Mouse (Mus musculus) liver, embryonic 14.5 days (tissue): ENCODE results near the gene Gabarapl2. TPM values are rescaled to one million over a fixed set of nuclear protein-coding genes. Genes with fewer than 3 reads are reported as not detected.

Experiments
- ATAC-seq: fragments of 200-750 bp; cut with Nextera tagmentation; 2 replicates; pipeline ENCODE4 v1.8.0; 2017; ENCODE audit warnings: moderate number of reproducible peaks, mild to moderate bottlenecking, moderate library complexity; ENCODE audit not compliant: insufficient read depth
- DNase-seq, 3 experiments: peaks; one replicate each; pipeline ENCODE4 v3.0.0-alpha.2; 2012 to 2013; ENCODE audit warnings: low read depth in 3 of 3, low spot score in 3 of 3
- H3K27ac ChIP-seq: fragments of 300-500 bp; sonication (generic); 2 replicates; pipeline ENCODE4 v1.5.1; 2014; ENCODE audit warnings: moderate library complexity, mild to moderate bottlenecking, control low read depth, inconsistent platforms
- H3K27me3 ChIP-seq: fragments of 300-500 bp; sonication (generic); 2 replicates; pipeline ENCODE4 v1.6.1; 2014; ENCODE audit warnings: mild to moderate bottlenecking, low read length, moderate library complexity; ENCODE audit not compliant: control insufficient read depth, insufficient read depth
- H3K36me3 ChIP-seq: fragments of 300-500 bp; sonication (generic); replicated peaks from 2 replicates; pipeline ENCODE4 v1.6.1; 2014; ENCODE audit warnings: low read depth; ENCODE audit not compliant: control insufficient read depth, insufficient read depth
- H3K4me1 ChIP-seq, 2 experiments: fragments of 200-500 bp in 1 of 2; fragments of 300-500 bp in 1 of 2; sonication (generic) in 1 of 2; replicated peaks; 2 replicates each; pipeline ENCODE4 v1.6.1; 2012 to 2014; ENCODE audit warnings: antibody characterized with exemption in 1 of 2, inconsistent platforms in 1 of 2, low read length in 1 of 2; ENCODE audit not compliant: control insufficient read depth in 2 of 2, insufficient read depth in 2 of 2
- H3K4me2 ChIP-seq: fragments of 300-500 bp; sonication (generic); 2 replicates; pipeline ENCODE4 v1.6.1; 2014; ENCODE audit warnings: low read depth, mild to moderate bottlenecking, control low read depth, moderate library complexity
- H3K4me3 ChIP-seq, 2 experiments: fragments of 200-500 bp in 1 of 2; fragments of 300-500 bp in 1 of 2; sonication (generic) in 1 of 2; 2 replicates each; pipeline ENCODE4 v1.5.1; 2012 to 2014; ENCODE audit warnings: low read depth in 2 of 2, low read length in 2 of 2, mild to moderate bottlenecking in 2 of 2, control low read depth in 1 of 2, inconsistent platforms in 1 of 2, moderate library complexity in 1 of 2; ENCODE audit not compliant: insufficient read depth in 1 of 2
- H3K9ac ChIP-seq: fragments of 300-500 bp; sonication (generic); replicated peaks from 2 replicates; pipeline ENCODE4 v1.6.1; 2014; ENCODE audit warnings: mild to moderate bottlenecking, control low read depth, moderate library complexity
- H3K9me3 ChIP-seq: fragments of 300-500 bp; sonication (generic); 2 replicates; pipeline ENCODE4 v1.6.1; 2016; ENCODE audit warnings: low read length, mixed read lengths; ENCODE audit not compliant: control insufficient read depth
- CTCF ChIP-seq: IDR thresholded peaks from 2 replicates; pipeline ENCODE4 v1.5.1; 2016; ENCODE audit warnings: antibody characterized with exemption, low read depth, control low read depth
- EP300 ChIP-seq: IDR thresholded peaks from 2 replicates; pipeline ENCODE4 v1.6.1; 2016; ENCODE audit warnings: antibody characterized with exemption, low read depth
- WGBS: fragments of 180-500 bp; shearing (Covaris S2); extraction: QIAGEN DNeasy Blood & Tissue Kit; methylation state at CpG from one replicate; pipeline ENCODE4 v1.1.7; 2014; ENCODE audit not compliant: insufficient replicate concordance; 5-methylcytosine and 5-hydroxymethylcytosine counted together
- polyA plus RNA-seq, 2 experiments: library from polyadenylated mRNA; depleted of rRNA in 1 of 2; stranded (reverse) in 1 of 2; unstranded in 1 of 2; fragments of >200 nt; fragmentation: Nextera tagmentation in 1 of 2; extraction: Ambion mirVana in 1 of 2; gene quantifications; 2 replicates each; pipeline versions ENCODE4 v1.2.1 to v1.2.3; 2012 to 2014

Gabarapl2 gene
- polyA plus RNA-seq, 2 experiments, result 50.5 to 184 TPM

GRCm38 (mm10) chr8:111912860-111913432 lies 27.6 kb upstream of the Gabarapl2 start:
- Histone ChIP-seq H3K36me3 (no peaks in the 10 kb centered on the region), H3K9ac (no peak overlapping the region), H3K27me3 (peaks cover 28% of the 10 kb centered on the region), H3K27ac (no peak overlapping the region), H3K4me2 (no peak overlapping the region), H3K9me3 (no peaks in the 10 kb centered on the region), H3K4me3 (no peak overlapping the region), H3K4me1 (no peaks in the 10 kb centered on the region)
- no peak for ATAC-seq
- no peak for DNase-seq
- no peak for TF ChIP-seq CTCF
- WGBS, result 58% methylated on average over 12 of the region's 12 CpGs

- no peak overlapping the region for H3K4me3 ChIP-seq
- no peak overlapping the region for H3K27ac ChIP-seq
- no peak overlapping the region for H3K9ac ChIP-seq
- ATAC-seq, result no peak
- H3K27me3 ChIP-seq, result no peaks in the 10 kb centered on the region
- no peak for DNase-seq
- TF ChIP-seq CTCF (peak; percentile 90), EP300 (no peak)
- peaks cover 1 to 2% of the 10 kb centered on the region in 2 experiments for H3K4me1 ChIP-seq
- H3K36me3 ChIP-seq, result no peaks in the 10 kb centered on the region
- no peaks in the 10 kb centered on the region for H3K9me3 ChIP-seq
- no peak overlapping the region for H3K4me2 ChIP-seq
- WGBS, result 70% methylated on average over 2 of the region's 2 CpGs
Observed at GRCm38 (mm10) chr8:111919663-111920062, 20.8 kb upstream of the Gabarapl2 start.

- H3K36me3 ChIP-seq, result no peaks in the 10 kb centered on the region
- DNase-seq (no peak), ATAC-seq (no peak)
- no peaks in the 10 kb centered on the region for H3K27me3 ChIP-seq
- no peak overlapping the region for H3K27ac ChIP-seq
- H3K4me3 ChIP-seq, result no peak overlapping the region
- no peak overlapping the region for H3K9ac ChIP-seq
- peaks cover 8 to 10% of the 10 kb centered on the region in 2 experiments for H3K4me1 ChIP-seq
- H3K9me3 ChIP-seq, result no peaks in the 10 kb centered on the region
- no peak overlapping the region for H3K4me2 ChIP-seq
- no peak for TF ChIP-seq EP300
- TF ChIP-seq CTCF, result no peak
- WGBS, result 48% methylated on average over 4 of the region's 4 CpGs
Observed at GRCm38 (mm10) chr8:111920971-111921370, 19.5 kb upstream of the Gabarapl2 start.

- Histone ChIP-seq H3K4me1 (peaks cover 8 to 14% of the 10 kb centered on the region in 2 experiments), H3K36me3 (no peaks in the 10 kb centered on the region), H3K9ac (no peak overlapping the region), H3K4me2 (no peak overlapping the region), H3K4me3 (no peak overlapping the region), H3K27me3 (no peaks in the 10 kb centered on the region), H3K9me3 (no peaks in the 10 kb centered on the region), H3K27ac (no peak overlapping the region)
- DNase-seq, result peak in 2 of 3 experiments; percentile 39 to 51
- peak; percentile 31 for ATAC-seq
- WGBS, result 27% methylated on average over 10 of the region's 10 CpGs
- TF ChIP-seq EP300, result no peak
- TF ChIP-seq CTCF, result peak; percentile 77
Observed at GRCm38 (mm10) chr8:111923383-111923804, 17.1 kb upstream of the Gabarapl2 start.

- Histone ChIP-seq H3K9me3 (no peaks in the 10 kb centered on the region), H3K36me3 (no peaks in the 10 kb centered on the region), H3K4me1 (peaks cover 19 to 27% of the 10 kb centered on the region in 2 experiments), H3K27ac (peak overlapping the region; percentile 8), H3K9ac (no peak overlapping the region), H3K27me3 (no peaks in the 10 kb centered on the region), H3K4me3 (no peak overlapping the region), H3K4me2 (peak overlapping the region; percentile 11; the same call in 1 of the 2 replicates)
- ATAC-seq (no peak), DNase-seq (peak in 1 of 3 experiments; percentile 14)
- TF ChIP-seq EP300, result no peak
- TF ChIP-seq CTCF, result no peak
- 23% methylated on average over 7 of the region's 7 CpGs for WGBS
Observed at GRCm38 (mm10) chr8:111924976-111925375, 15.5 kb upstream of the Gabarapl2 start.
